Mouse (Mus musculus) retina, postnatal 1 day (tissue): ENCODE measurements around the gene Gper1.

Source experiments
- DNase-seq: peaks from one replicate; pipeline ENCODE4 v3.0.0-alpha.2; 2012

Gper1 gene

DNA sequence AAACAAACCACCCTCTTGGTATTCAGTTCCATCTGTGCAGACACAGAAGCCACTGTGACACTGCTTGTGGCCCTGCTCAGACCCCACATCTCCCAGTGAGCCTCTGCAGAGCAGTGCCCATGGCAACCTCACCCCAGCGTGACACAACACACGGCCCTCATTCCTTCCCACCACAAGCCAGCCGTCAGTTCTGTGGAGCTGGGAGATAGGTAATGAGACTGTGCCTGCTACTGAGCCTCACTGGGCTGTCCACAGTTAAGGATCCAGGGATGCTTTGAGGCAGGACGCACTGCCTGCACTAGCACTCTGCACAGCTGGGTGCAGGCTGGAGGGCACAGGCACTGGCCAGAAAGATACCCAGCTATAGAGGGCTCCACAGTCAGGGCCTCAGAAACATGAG lies 27.0 kb downstream of the Gper1 start:
- peak; percentile 24 for DNase-seq

DNA sequence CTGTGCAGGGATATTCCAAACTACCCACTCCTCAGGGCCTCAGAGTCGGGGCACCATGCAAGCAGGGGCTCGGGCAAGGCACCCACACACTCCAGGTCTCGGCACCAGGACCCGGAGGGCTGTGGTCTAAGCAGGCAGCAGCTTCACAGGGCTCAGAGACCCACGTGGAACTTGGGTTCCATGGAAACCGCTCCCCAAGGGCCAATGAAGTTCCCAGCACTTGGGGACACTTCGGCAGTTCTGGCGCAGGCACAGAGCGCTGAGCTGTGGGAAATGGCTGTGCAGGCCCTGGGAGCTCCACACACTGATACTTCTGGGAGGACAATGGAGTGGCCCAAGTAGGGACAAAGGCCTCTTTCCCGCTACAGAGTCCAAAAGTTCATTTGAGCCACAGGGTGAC lies 30.1 kb downstream of the Gper1 start:
- no peak for DNase-seq

- no peak for DNase-seq
Measured at GRCm38 (mm10) chr5:139455166-139455565, 32.2 kb downstream of the Gper1 start.

DNA sequence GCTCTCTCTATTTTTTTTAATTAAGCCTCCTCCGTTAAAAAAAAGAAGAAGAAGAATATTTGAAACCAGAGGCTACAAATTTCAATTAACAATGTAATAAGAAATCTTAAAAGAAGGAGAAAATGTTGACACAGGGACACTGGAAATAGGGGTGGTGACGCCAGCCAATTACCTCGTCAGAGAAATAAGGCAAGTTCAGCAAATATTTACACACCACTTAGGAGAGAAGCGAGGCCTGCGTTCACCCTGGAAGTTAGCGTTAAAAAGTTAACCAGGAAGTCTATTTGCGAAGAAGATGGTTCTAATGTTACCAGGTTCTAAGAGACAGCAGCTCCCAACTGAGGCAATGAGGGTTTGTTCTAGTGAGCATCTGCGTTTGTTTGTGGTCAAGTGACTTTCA lies 34.3 kb downstream of the Gper1 start:
- DNase-seq: no peak

DNA sequence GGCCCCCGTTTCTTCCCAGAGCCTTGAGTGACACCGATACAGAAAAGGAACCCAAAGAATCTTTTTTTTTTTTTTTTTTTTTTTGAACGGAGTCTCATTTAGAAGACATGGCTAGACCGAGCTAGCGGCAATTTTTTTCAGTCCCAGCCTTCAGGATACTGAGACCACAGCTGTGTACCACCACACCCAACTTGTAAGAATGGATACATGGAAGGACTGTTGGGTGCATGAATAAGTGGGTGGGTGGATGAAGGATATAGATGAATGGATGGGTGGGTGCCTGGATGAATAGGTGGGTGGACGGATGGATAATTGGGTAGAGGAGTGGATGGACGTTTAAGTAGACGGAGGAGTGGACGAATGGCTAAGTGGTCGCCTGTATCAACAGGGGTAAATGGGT lies 37.0 kb downstream of the Gper1 start:
- DNase-seq: no peak

- DNase-seq: peak; percentile 98
Measured at GRCm38 (mm10) chr5:139460384-139461067, 37.6 kb downstream of the Gper1 start, which contains the start of gene 3110082I17Rik. TSS of gene 3110082I17Rik (minus strand) at chr5:139460527.

- DNase-seq: no peak
Measured at GRCm38 (mm10) chr5:139464874-139465273, 41.9 kb downstream of the Gper1 start.

- DNase-seq: no peak
Measured at GRCm38 (mm10) chr5:139466373-139466772, 43.4 kb downstream of the Gper1 start.

- no peak for DNase-seq
Measured at GRCm38 (mm10) chr5:139466801-139467200, 43.9 kb downstream of the Gper1 start.

GRCm38 (mm10) chr5:139467998-139468397 lies 45.0 kb downstream of the Gper1 start:
- peak; percentile 34 for DNase-seq

- DNase-seq: no peak
Measured at GRCm38 (mm10) chr5:139474741-139475140, 51.8 kb downstream of the Gper1 start.
